Mouse (Mus musculus) myocyte (in vitro differentiated cells): ENCODE measurements around the gene Hipk2. TPM values are rescaled to one million over a fixed set of nuclear protein-coding genes. Genes with fewer than 3 reads are reported as not detected.

ENCODE experiments used
- H3K27me3 ChIP-seq: one replicate; pipeline ENCODE4 v1.6.1; 2011; ENCODE audit not compliant: control insufficient read depth, insufficient read depth, insufficient read length
- H3K36me3 ChIP-seq: one replicate; pipeline ENCODE4 v1.6.1; 2011; ENCODE audit not compliant: control insufficient read depth, insufficient read depth
- H3K4me2 ChIP-seq: one replicate; pipeline ENCODE4 v1.6.1; 2011; ENCODE audit warnings: low read depth, control low read depth
- H3K4me3 ChIP-seq: one replicate; pipeline ENCODE4 v1.5.1; 2011; ENCODE audit warnings: mild to moderate bottlenecking, control low read depth, moderate library complexity
- H3K79me2 ChIP-seq: one replicate; pipeline ENCODE4 v1.6.1; 2011; ENCODE audit not compliant: control insufficient read depth, insufficient read depth
- H3ac ChIP-seq: one replicate; pipeline ENCODE4 v1.6.1; 2011; ENCODE audit not compliant: control insufficient read depth, insufficient read length
- CEBPB ChIP-seq: IDR thresholded peaks from 2 replicates; pipeline ENCODE4 v1.6.1; 2011; ENCODE audit warnings: mild to moderate bottlenecking, moderate library complexity; ENCODE audit not compliant: poor library complexity, insufficient read depth, severe bottlenecking
- E2F4 ChIP-seq: IDR thresholded peaks from one replicate; pipeline ENCODE4 v1.6.1; 2011; ENCODE audit warnings: mild to moderate bottlenecking, control low read depth, moderate library complexity; ENCODE audit not compliant: insufficient read depth
- MAX ChIP-seq: IDR thresholded peaks from one replicate; pipeline ENCODE4 v1.6.1; 2011; ENCODE audit warnings: low read depth, mild to moderate bottlenecking, control low read depth
- MYOD1 ChIP-seq, 3 experiments: IDR thresholded peaks; one replicate each; pipeline ENCODE4 v1.6.1; 2011; ENCODE audit warnings: control low read depth in 2 of 3, low read depth in 2 of 3, mild to moderate bottlenecking in 2 of 3, moderate library complexity in 1 of 3; ENCODE audit not compliant: insufficient read length in 2 of 3, control insufficient read depth in 1 of 3
- MYOG ChIP-seq, 3 experiments: IDR thresholded peaks; one replicate each; pipeline ENCODE4 v1.6.1; 2011; ENCODE audit warnings: control low read depth in 2 of 3, low read depth in 2 of 3, mild to moderate bottlenecking in 2 of 3; ENCODE audit not compliant: insufficient read length in 2 of 3, control insufficient read depth in 1 of 3, insufficient read depth in 1 of 3
- POLR2A ChIP-seq: IDR thresholded peaks from one replicate; pipeline ENCODE4 v1.6.1; 2011; ENCODE audit warnings: low read depth, mild to moderate bottlenecking, control low read depth, moderate library complexity; ENCODE audit not compliant: insufficient read length
- POLR2AphosphoS2 ChIP-seq: IDR thresholded peaks from one replicate; pipeline ENCODE4 v1.6.1; 2011; ENCODE audit warnings: low read depth, control low read depth; ENCODE audit not compliant: insufficient read length
- REST ChIP-seq: IDR thresholded peaks from one replicate; pipeline ENCODE4 v1.6.1; 2011; ENCODE audit warnings: mild to moderate bottlenecking, control low read depth, moderate library complexity; ENCODE audit not compliant: insufficient read depth, insufficient read length
- SRF ChIP-seq: IDR thresholded peaks from one replicate; pipeline ENCODE4 v1.6.1; 2011; ENCODE audit warnings: low read depth; ENCODE audit not compliant: control insufficient read depth, insufficient read length
- TCF12 ChIP-seq: IDR thresholded peaks from one replicate; pipeline ENCODE4 v1.6.1; 2011; ENCODE audit warnings: mild to moderate bottlenecking, control low read depth; ENCODE audit not compliant: poor library complexity, insufficient read depth, severe bottlenecking
- TCF3 ChIP-seq: IDR thresholded peaks from one replicate; pipeline ENCODE4 v1.6.1; 2011; ENCODE audit warnings: low read depth, control low read depth; ENCODE audit not compliant: insufficient read length
- USF1 ChIP-seq: IDR thresholded peaks from one replicate; pipeline ENCODE4 v1.6.1; 2011; ENCODE audit warnings: low read depth, mild to moderate bottlenecking, control low read depth, moderate library complexity
- polyA plus RNA-seq: library from polyadenylated mRNA; unstranded; fragments of >200 nt; fragmentation: generic; extraction: Trizol; gene quantifications from one replicate; pipeline ENCODE4 v1.2.1, GENCODE M21; 2012; ENCODE audit warnings: missing spikeins

Hipk2 gene
- polyA plus RNA-seq, 1 experiment, result 11.3 TPM

DNA sequence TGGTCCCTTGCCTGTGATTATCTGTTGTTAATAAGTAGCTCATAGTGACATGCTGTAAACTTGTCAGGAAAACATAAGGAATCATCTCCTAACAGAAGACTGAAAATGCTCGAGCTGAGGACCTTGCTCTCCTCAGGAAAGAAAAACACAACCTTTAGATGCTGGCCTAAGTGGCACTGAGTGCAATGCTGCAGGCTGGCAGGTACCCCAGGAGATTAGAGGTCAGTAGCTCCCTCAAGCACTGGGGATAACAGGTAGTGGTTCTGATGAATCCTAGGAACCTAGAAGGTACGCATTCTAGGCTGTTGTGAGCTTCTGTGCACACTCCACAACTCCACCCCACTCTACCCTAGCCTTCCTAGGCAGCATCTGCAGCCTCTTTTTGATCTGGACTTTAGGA lies 9.2 kb downstream of the Hipk2 start:
- Histone ChIP-seq H3K27me3 (no peaks in the 10 kb centered on the region), H3K79me2 (peaks cover 92% of the 10 kb centered on the region), H3K4me3 (no peak overlapping the region), H3K4me2 (no peak overlapping the region), H3ac (no peak overlapping the region), H3K36me3 (no peaks in the 10 kb centered on the region)
- no peak for TF ChIP-seq POLR2A
- no peak for TF ChIP-seq TCF12
- TF ChIP-seq SRF, result no peak
- no peak for TF ChIP-seq TCF3
- no peak for TF ChIP-seq USF1
- no peak for TF ChIP-seq MYOD1 (IDR thresholded peaks at IDR 0.05; ENCODE audit: control insufficient read depth in 1 of 3, insufficient read length in 2 of 3, low read depth in 2 of 3)
- no peak for TF ChIP-seq MYOG (IDR thresholded peaks at IDR 0.05; ENCODE audit: control insufficient read depth in 1 of 3, insufficient read depth in 1 of 3, insufficient read length in 2 of 3, low read depth in 2 of 3)
- no peak for TF ChIP-seq MAX
- TF ChIP-seq REST, result no peak
- no peak for TF ChIP-seq CEBPB
- TF ChIP-seq E2F4, result no peak
- no peak for TF ChIP-seq POLR2AphosphoS2

DNA sequence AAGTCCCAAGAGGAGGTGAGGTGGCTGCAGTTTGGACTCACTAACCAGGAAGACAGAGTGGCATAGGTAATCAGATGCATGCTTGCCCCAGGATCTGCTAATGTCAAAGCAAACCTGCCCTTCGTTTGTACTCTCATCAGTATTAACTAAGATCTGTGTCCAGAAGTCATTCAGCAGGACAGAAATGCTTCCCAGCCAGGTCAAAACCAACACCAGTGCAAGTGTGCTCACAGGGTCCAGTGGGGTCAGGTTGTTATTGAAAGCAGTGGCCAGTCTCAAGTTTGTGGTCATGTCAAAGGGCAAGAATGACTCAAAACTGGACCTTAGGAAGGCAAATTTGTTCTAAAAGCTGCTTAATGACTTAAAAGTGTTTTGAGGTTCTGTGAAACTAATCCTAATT lies 9.6 kb downstream of the Hipk2 start:
- Histone ChIP-seq H3K79me2 (peaks cover 91% of the 10 kb centered on the region), H3K4me3 (no peak overlapping the region), H3ac (no peak overlapping the region), H3K4me2 (no peak overlapping the region), H3K27me3 (no peaks in the 10 kb centered on the region), H3K36me3 (no peaks in the 10 kb centered on the region)
- TF ChIP-seq CEBPB (no peak), USF1 (no peak), POLR2AphosphoS2 (no peak), MYOG (IDR thresholded peaks at IDR 0.05; ENCODE audit: control insufficient read depth in 1 of 3, insufficient read depth in 1 of 3, insufficient read length in 2 of 3, low read depth in 2 of 3) (no peak), POLR2A (no peak), MYOD1 (IDR thresholded peaks at IDR 0.05; ENCODE audit: control insufficient read depth in 1 of 3, insufficient read length in 2 of 3, low read depth in 2 of 3) (no peak), SRF (no peak), E2F4 (no peak), TCF12 (no peak), MAX (no peak)

DNA sequence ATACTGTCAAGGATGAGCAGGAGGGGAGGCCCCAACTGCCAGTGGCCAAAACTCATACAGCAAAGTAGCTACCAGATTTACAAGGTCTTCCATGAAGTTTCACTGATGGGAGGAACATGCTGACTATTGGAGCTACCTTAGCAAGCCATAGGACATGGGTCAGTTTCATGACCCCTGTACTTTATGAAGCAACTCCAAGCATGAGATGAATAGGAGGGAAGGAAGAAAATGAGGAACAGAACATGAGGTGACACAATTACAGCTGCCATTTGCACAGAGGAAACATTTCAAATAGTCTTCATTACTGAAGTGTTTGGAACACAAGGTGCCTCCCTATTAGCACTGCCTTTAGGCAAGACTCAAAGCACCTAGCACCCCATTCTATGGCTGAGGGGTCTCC lies 10.2 kb downstream of the Hipk2 start:
- TF ChIP-seq MYOD1 (IDR thresholded peaks at IDR 0.05; ENCODE audit: control insufficient read depth in 1 of 3, insufficient read length in 2 of 3, low read depth in 2 of 3), result no peak
- no peak for TF ChIP-seq MYOG (IDR thresholded peaks at IDR 0.05; ENCODE audit: control insufficient read depth in 1 of 3, insufficient read depth in 1 of 3, insufficient read length in 2 of 3, low read depth in 2 of 3)
- no peak for TF ChIP-seq USF1
- TF ChIP-seq POLR2AphosphoS2, result no peak
- TF ChIP-seq MAX, result no peak
- TF ChIP-seq SRF, result no peak
- TF ChIP-seq CEBPB, result no peak
- TF ChIP-seq POLR2A, result no peak
- no peak for TF ChIP-seq E2F4
- TF ChIP-seq REST, result no peak
- TF ChIP-seq TCF3, result no peak
- TF ChIP-seq TCF12, result no peak
- Histone ChIP-seq H3K36me3 (no peaks in the 10 kb centered on the region), H3ac (no peak overlapping the region), H3K4me2 (no peak overlapping the region), H3K4me3 (no peak overlapping the region), H3K79me2 (peaks cover 91% of the 10 kb centered on the region), H3K27me3 (no peaks in the 10 kb centered on the region)

DNA sequence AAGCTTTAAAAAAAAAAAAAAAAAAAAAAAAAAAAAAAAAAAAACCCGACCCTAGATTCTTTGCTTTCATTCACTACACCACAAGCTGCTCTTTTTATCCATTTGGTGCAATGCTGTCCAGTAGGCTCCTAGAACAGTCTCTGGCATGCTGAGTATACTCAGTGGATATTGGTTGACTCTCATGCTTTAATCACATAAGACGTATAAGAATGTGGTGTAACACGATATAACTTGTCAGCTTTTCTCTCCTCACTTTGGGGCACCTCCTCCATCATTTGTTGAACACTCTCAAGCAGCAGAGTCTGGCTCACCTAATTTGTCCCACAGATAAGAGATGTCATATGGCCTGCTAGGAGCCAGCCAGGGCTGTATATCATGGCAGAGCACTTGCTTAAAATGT lies 12.4 kb downstream of the Hipk2 start:
- Histone ChIP-seq H3K27me3 (no peaks in the 10 kb centered on the region), H3K36me3 (no peaks in the 10 kb centered on the region), H3K4me2 (no peak overlapping the region), H3ac (no peak overlapping the region), H3K4me3 (no peak overlapping the region), H3K79me2 (peaks cover 89% of the 10 kb centered on the region)
- no peak for TF ChIP-seq MYOG (IDR thresholded peaks at IDR 0.05; ENCODE audit: control insufficient read depth in 1 of 3, insufficient read depth in 1 of 3, insufficient read length in 2 of 3, low read depth in 2 of 3)
- TF ChIP-seq POLR2A, result no peak
- TF ChIP-seq E2F4, result no peak
- TF ChIP-seq MYOD1 (IDR thresholded peaks at IDR 0.05; ENCODE audit: control insufficient read depth in 1 of 3, insufficient read length in 2 of 3, low read depth in 2 of 3), result no peak
- no peak for TF ChIP-seq CEBPB
- no peak for TF ChIP-seq SRF
- no peak for TF ChIP-seq TCF3
- no peak for TF ChIP-seq POLR2AphosphoS2
- TF ChIP-seq MAX, result no peak
- TF ChIP-seq TCF12, result no peak
- TF ChIP-seq USF1, result no peak
- no peak for TF ChIP-seq REST

DNA sequence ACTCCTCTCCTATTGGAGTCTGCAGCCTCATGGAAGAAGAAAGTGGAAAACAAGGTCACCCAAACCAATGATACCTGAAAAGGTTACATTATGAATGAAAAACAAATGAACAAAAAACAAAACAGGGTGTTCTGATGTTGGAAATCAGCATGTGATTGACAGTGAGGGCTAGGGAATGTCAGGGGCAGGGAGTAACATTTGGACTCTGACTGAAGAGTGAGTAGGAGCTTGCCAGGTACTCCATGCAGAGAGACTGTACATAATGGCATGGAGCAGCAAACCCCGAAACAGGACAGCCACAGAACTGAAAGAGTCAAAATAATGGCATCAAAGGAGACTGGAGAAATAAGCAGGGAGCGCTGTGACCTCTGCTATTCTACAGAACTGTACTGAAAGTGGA lies 15.7 kb downstream of the Hipk2 start:
- Histone ChIP-seq H3K36me3 (no peaks in the 10 kb centered on the region), H3K27me3 (no peaks in the 10 kb centered on the region), H3K79me2 (peaks cover 90% of the 10 kb centered on the region), H3K4me3 (no peak overlapping the region), H3ac (no peak overlapping the region), H3K4me2 (no peak overlapping the region)
- TF ChIP-seq POLR2A (no peak), MYOD1 (IDR thresholded peaks at IDR 0.05; ENCODE audit: control insufficient read depth in 1 of 3, insufficient read length in 2 of 3, low read depth in 2 of 3) (no peak), TCF12 (no peak), MAX (no peak), E2F4 (no peak), POLR2AphosphoS2 (no peak), SRF (no peak), MYOG (IDR thresholded peaks at IDR 0.05; ENCODE audit: control insufficient read depth in 1 of 3, insufficient read depth in 1 of 3, insufficient read length in 2 of 3, low read depth in 2 of 3) (no peak), CEBPB (no peak), TCF3 (no peak), REST (no peak), USF1 (no peak)
